Mouse (Mus musculus) frontal cortex, postnatal 14 days (tissue): ENCODE results near the gene Sapcd1.
"Not testable (repeated sequence)": the region's sequence is repeated elsewhere in the genome, so short reads cannot be mapped to it uniquely, and the experiment has no call there.

ENCODE experiments used
- DNase-seq, 2 experiments: peaks; one replicate each; pipeline ENCODE4 v3.0.0; 2022; ENCODE audit warnings: low spot score in 2 of 2

Gene Sapcd1

GRCm38 (mm10) chr17:35052271-35052798, 24.5 kb upstream of the Sapcd1 start:
- no peak for DNase-seq

GRCm38 (mm10) chr17:35051156-35052086, 23.6 kb upstream of the Sapcd1 start:
- no peak for DNase-seq

- no peak for DNase-seq
Measured at GRCm38 (mm10) chr17:35050126-35050750, 22.4 kb upstream of the Sapcd1 start.

GRCm38 (mm10) chr17:35049561-35050016, 21.8 kb upstream of the Sapcd1 start, which contains the start of gene Clic1:
TSS of gene Clic1 (plus strand) at chr17:35049966.
- DNase-seq = no peak

DNA sequence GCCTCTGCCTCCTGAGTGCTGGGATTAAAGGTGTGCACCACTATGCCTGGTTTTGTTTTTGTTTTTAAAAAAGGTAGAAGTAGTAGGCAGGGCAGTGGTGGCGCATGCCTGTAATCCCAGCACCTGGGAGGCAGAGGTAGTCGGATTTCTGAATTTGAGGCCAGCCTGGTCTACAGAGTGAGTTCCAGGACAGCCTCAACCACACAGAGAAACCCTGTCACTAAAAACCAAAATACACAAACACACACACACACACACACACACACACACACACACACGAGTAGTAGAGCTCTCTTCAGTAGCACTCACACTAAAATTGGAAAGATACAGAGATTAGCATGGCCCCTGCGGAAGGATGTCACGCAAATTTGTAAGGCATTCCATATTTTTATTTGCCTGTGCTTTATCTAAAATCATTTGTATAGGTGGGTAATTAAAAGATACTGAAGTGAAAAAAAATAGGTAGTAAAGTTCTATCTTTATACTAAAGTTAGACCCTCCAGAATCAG, 21.2 kb upstream of the Sapcd1 start:
- no peak for DNase-seq

- DNase-seq = no peak
Measured at GRCm38 (mm10) chr17:35048149-35048931, 20.5 kb upstream of the Sapcd1 start.

- no peak for DNase-seq
Measured at GRCm38 (mm10) chr17:35047688-35048087, 19.9 kb upstream of the Sapcd1 start.

- peak; percentile 92 to 95 for DNase-seq
Measured at GRCm38 (mm10) chr17:35046681-35047455, 19.1 kb upstream of the Sapcd1 start, which contains the start of gene Msh5. TSS of gene Msh5 (minus strand) at chr17:35046745.

- DNase-seq = no peak
Measured at GRCm38 (mm10) chr17:35045807-35046680, 18.2 kb upstream of the Sapcd1 start.

DNA sequence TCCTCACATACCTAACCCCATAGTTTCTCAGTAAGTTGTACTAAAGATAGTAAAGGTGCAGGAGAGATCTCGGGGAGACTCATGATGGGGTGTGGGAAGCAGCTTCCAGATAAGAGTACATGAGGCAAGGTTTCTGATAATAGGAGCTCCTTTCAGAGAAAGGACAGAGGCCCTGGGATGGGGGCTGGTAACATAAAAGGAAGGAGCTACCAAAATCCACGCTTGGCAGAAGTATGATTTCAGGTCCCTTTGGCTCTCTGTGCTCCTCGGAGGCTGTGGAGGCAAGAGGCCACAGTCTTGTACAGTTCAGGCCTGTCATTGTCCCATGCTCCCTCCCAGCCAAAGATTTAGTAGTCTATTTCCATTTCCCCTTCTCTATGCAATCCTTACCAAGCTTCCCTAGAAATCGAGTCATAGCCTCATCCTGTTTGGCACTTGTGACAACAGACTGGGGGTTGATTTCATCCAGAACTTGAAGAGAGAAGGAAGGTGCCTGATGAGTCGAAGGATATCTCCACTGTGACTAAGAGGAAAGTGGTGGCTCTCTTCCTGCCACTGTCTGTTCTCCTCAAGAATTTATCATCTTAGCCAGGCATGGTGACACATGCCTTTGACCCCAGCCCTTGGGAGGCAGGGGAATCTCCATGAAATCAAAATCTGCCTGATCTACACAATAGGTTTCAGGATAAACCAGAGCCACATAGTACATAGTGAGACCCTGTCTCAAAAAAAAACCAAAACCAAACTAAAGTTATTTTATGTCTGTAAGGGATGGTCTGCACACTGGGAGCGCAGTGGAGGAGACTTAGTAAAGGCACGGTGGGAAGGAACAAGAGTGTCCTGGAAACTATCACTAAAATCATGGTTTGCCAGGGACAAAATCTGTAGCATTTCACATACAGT, 17.3 kb upstream of the Sapcd1 start:
- no peak for DNase-seq

- no peak for DNase-seq
Measured at GRCm38 (mm10) chr17:35043794-35044193, 16.0 kb upstream of the Sapcd1 start.

- DNase-seq = no peak
Measured at GRCm38 (mm10) chr17:35039121-35039873, 11.5 kb upstream of the Sapcd1 start.

DNA sequence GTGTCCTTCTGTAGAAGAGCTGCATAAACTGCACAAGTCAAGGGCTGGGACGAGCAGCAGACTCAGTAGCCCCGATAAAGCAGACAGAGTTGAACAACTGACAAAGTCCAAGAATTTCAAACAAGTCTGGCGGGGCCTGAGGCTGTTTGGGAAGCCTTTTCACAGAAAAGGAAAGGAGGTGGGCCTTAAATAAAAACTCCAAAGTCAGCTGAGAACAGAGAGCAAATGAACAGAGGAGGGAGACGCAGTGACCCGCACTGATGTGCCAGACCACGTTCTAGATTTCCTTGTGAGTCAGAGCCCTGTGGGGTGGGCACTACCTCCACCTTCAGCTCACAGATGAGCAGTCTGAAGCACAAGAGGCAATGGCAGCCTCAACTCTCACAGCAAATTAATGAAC, 7.1 kb upstream of the Sapcd1 start:
- DNase-seq = no peak

DNA sequence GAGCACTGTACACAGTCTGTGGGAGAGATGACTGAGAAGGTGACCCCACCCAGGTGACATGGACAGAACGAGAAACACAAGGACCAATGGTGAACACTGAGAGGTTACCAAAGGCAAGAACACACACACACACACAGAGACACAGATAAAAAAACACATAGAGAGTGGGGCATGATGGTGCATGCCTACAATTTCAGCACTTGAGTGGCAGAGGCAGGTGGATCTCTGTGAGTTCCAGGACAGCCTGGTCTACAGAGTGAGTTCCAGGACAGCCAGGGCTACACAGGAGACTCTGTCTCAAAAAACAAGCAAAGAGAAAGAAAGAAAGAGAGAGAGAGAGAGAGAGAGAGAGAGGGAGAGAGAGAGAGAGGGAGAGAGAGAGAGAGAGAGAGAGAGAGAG, 5.9 kb upstream of the Sapcd1 start:
- not testable (repeated sequence) for DNase-seq

- no peak for DNase-seq
Measured at GRCm38 (mm10) chr17:35032323-35032870, 4.6 kb upstream of the Sapcd1 start.

DNA sequence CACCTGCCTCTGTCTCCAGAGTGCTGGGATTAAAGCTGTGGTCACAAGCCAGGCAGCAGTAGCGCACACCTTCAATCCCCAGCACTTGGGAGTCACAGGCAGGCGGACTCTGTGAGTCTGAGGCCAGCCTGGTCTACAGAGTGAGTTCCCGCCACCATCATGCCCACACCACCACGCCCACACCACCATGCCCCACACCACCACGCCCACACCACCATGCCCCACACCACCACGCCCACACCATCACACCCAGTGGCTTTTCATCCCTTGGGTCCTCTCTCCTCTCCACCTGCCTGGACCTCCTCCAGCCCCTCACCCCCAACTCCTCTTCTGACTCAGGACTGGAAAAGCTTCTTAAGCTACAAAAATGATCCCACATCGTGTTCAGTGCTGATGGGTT, 4.1 kb upstream of the Sapcd1 start:
- DNase-seq = no peak

GRCm38 (mm10) chr17:35031272-35031671, 3.5 kb upstream of the Sapcd1 start:
- DNase-seq = no peak
